Mouse (Mus musculus): Measurements from ENCODE around the gene Cfap77. TPM values are rescaled to one million over a fixed set of nuclear protein-coding genes. Genes with fewer than 3 reads are reported as not detected.

Cfap77 gene
- polyA plus RNA-seq, 1 experiment = 0.12 TPM

DNA sequence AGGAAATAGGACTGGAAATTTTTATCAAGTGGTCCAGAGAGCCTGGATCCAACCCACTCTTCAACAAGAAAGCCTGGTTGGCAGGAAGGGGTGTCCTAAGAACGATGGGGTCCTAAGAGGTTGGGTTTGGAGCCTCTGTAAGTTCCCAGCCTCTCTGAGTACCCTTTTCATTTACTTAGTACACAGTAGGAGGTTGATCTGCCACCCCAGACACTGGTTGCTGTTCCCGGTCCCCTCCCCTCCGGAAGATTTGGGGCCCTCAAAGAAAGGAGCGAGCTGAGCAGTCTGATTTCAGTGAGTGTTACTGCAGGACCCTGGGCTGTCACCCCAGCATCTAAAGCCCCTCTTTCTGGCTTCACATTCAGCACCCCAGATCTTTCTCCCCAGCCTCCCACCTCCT, 135.9 kb downstream of the Cfap77 start:
- peaks cover 20% of the 10 kb centered on the region for H3K27me3 ChIP-seq (ENCODE audit: control insufficient read depth, insufficient read depth, insufficient read length)
- no peak for TF ChIP-seq MYOD1 (IDR thresholded peaks at IDR 0.05; ENCODE audit: control insufficient read depth, insufficient read length, low read depth)
- TF ChIP-seq USF1 (IDR thresholded peaks at IDR 0.05; ENCODE audit: low read depth) = no peak
- no peak for TF ChIP-seq MYOG (IDR thresholded peaks at IDR 0.05; ENCODE audit: control insufficient read depth, extremely low read depth, insufficient read length)
- TF ChIP-seq CTCF (IDR thresholded peaks at IDR 0.05; ENCODE audit: control insufficient read depth, insufficient read depth, insufficient read length) = no peak
- TF ChIP-seq MAX (IDR thresholded peaks at IDR 0.05) = no peak
- TF ChIP-seq CEBPB (IDR thresholded peaks at IDR 0.05; ENCODE audit: low read depth) = no peak
- no peak for TF ChIP-seq FOSL1 (IDR thresholded peaks at IDR 0.05; ENCODE audit: insufficient read depth, low read length, poor library complexity, severe bottlenecking)
- H3K79me3 ChIP-seq (ENCODE audit: low read depth) = no peaks in the 10 kb centered on the region

DNA sequence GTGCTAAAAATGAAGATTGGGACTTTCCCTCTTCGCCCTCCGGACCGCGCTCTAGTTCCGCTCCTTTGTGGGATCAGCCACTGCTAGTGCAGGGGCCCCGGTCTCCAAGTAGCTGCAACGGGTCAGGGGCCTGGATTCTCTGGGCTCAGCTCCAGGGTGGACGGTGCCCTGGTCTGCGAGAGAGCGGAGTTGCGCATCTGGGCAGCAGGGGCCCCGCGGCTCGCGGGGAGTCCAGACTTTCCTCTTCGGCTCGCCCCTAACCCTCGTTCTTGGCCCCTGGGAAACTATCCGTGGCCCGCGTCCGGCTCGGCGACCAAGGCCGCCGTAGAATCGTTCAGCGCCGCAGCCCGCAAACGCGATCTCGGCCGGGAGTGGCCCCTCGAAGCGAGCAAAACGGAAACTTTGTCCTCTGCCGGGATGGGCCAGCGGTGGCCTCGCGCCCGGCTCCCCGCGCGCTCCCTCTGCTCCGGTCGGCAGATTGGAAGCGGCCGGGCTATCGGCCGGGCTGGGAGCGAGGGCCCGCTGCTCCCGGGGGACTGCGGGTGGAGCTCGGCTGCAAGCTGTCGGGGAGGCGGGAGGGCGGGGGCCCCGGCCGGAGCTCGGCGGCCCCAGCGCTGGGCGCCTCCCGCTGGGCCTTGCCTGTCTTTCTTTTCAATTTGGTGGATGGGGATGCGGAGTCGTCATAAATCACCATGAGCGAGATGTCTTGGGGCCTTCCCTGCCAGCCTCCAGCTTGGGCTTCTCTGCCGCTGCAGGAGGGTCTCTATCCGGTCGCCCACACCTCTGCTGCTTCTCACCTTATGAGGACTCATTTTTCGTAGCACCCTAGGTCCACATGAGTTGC, 137.1 kb downstream of the Cfap77 start:
- H3K36me3 ChIP-seq (ENCODE audit: control insufficient read depth, insufficient read depth) = no peaks in the 10 kb centered on the region
- H3K4me3 ChIP-seq (ENCODE audit: insufficient read depth, poor library complexity, severe bottlenecking) = no peak overlapping the region
- peaks cover 16% of the 10 kb centered on the region for H3K27me3 ChIP-seq (ENCODE audit: control insufficient read depth, insufficient read depth, insufficient read length)
- TF ChIP-seq CTCF (IDR thresholded peaks at IDR 0.05; ENCODE audit: control insufficient read depth, insufficient read depth, insufficient read length) = no peak
- no peak for TF ChIP-seq FOSL1 (IDR thresholded peaks at IDR 0.05; ENCODE audit: insufficient read depth, low read length, poor library complexity, severe bottlenecking)
- no peak for TF ChIP-seq MYOD1 (IDR thresholded peaks at IDR 0.05; ENCODE audit: control insufficient read depth, insufficient read length, low read depth)
- TF ChIP-seq CEBPB (IDR thresholded peaks at IDR 0.05; ENCODE audit: low read depth) = no peak
- TF ChIP-seq USF1 (IDR thresholded peaks at IDR 0.05; ENCODE audit: low read depth) = no peak
- no peak for TF ChIP-seq MYOG (IDR thresholded peaks at IDR 0.05; ENCODE audit: control insufficient read depth, extremely low read depth, insufficient read length)
- no peak for TF ChIP-seq MAX (IDR thresholded peaks at IDR 0.05)
- H3ac ChIP-seq (ENCODE audit: control insufficient read depth, insufficient read length, low read depth) = no peak overlapping the region
- H3K79me3 ChIP-seq (ENCODE audit: low read depth) = no peaks in the 10 kb centered on the region
- H3K79me2 ChIP-seq (ENCODE audit: control insufficient read depth, insufficient read depth) = no peaks in the 10 kb centered on the region

More for the DNA sequence above, 135.9 kb downstream of the Cfap77 start:
- H3K79me2 ChIP-seq (ENCODE audit: control insufficient read depth, insufficient read depth) = no peaks in the 10 kb centered on the region
- no peak overlapping the region for H3ac ChIP-seq (ENCODE audit: control insufficient read depth, insufficient read length, low read depth)
- no peak overlapping the region for H3K4me3 ChIP-seq (ENCODE audit: insufficient read depth, poor library complexity, severe bottlenecking)
- no peaks in the 10 kb centered on the region for H3K36me3 ChIP-seq (ENCODE audit: control insufficient read depth, insufficient read depth)

DNA sequence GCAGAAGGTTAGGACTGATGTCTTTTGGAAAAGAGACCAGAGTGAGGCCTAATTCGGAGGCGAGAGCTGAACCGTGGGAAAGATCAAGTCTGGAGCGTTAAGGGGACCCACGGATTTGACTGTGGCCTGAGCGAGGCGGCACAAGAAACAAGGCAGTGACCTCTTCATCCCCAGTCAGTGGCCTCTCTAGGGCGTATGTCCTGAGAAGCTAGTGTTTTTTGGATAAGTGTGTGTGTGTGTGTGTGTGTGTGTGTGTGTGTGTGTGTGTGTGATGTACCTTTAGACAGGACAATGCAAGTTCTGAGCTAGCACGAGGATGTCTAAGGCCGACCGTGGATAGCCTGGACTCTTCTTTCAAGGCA, 137.7 kb downstream of the Cfap77 start:
- Histone ChIP-seq H3K27me3 (ENCODE audit: control insufficient read depth, insufficient read depth, insufficient read length) (peaks cover 12% of the 10 kb centered on the region), H3K4me3 (ENCODE audit: insufficient read depth, poor library complexity, severe bottlenecking) (no peak overlapping the region), H3K79me3 (ENCODE audit: low read depth) (no peaks in the 10 kb centered on the region), H3ac (ENCODE audit: control insufficient read depth, insufficient read length, low read depth) (no peak overlapping the region), H3K36me3 (ENCODE audit: control insufficient read depth, insufficient read depth) (no peaks in the 10 kb centered on the region), H3K79me2 (ENCODE audit: control insufficient read depth, insufficient read depth) (no peaks in the 10 kb centered on the region)
- TF ChIP-seq MYOG (IDR thresholded peaks at IDR 0.05; ENCODE audit: control insufficient read depth, extremely low read depth, insufficient read length) (no peak), FOSL1 (IDR thresholded peaks at IDR 0.05; ENCODE audit: insufficient read depth, low read length, poor library complexity, severe bottlenecking) (no peak), MAX (IDR thresholded peaks at IDR 0.05) (no peak), USF1 (IDR thresholded peaks at IDR 0.05; ENCODE audit: low read depth) (no peak), MYOD1 (IDR thresholded peaks at IDR 0.05; ENCODE audit: control insufficient read depth, insufficient read length, low read depth) (no peak)

DNA sequence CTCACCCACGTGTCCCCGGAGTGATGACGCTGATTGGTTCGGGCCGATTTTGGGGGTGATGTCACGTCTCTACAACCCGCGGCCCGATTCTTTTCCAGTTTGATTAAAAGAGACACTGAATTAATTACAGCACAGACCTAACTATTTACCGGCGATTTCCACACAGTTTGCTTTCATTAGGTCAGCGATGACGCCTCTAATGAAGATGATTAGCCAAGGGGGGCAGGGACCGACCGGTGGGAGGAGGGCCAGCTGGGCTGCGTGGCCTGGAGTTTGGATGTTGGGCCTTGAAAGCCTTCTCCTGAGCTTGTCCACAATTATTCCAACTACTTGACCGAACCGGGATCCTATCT, 138.4 kb downstream of the Cfap77 start, which contains the start of gene Barhl1:
TSS of gene Barhl1 (minus strand) at position 156 of the 353 bp plus-strand sequence.
- H3K79me3 ChIP-seq (ENCODE audit: low read depth) = no peaks in the 10 kb centered on the region
- TF ChIP-seq USF1 (IDR thresholded peaks at IDR 0.05; ENCODE audit: low read depth) = no peak
- no peak for TF ChIP-seq MYOG (IDR thresholded peaks at IDR 0.05; ENCODE audit: control insufficient read depth, extremely low read depth, insufficient read length)
- no peak for TF ChIP-seq MAX (IDR thresholded peaks at IDR 0.05)
- no peak for TF ChIP-seq FOSL1 (IDR thresholded peaks at IDR 0.05; ENCODE audit: insufficient read depth, low read length, poor library complexity, severe bottlenecking)
- TF ChIP-seq CTCF (IDR thresholded peaks at IDR 0.05; ENCODE audit: control insufficient read depth, insufficient read depth, insufficient read length) = no peak
- no peak for TF ChIP-seq CEBPB (IDR thresholded peaks at IDR 0.05; ENCODE audit: low read depth)
- no peak for TF ChIP-seq MYOD1 (IDR thresholded peaks at IDR 0.05; ENCODE audit: control insufficient read depth, insufficient read length, low read depth)
- H3K27me3 ChIP-seq (ENCODE audit: control insufficient read depth, insufficient read depth, insufficient read length) = peaks cover 12% of the 10 kb centered on the region
- no peaks in the 10 kb centered on the region for H3K79me2 ChIP-seq (ENCODE audit: control insufficient read depth, insufficient read depth)
- H3ac ChIP-seq (ENCODE audit: control insufficient read depth, insufficient read length, low read depth) = no peak within 1 kb of the TSS
- H3K36me3 ChIP-seq (ENCODE audit: control insufficient read depth, insufficient read depth) = no peaks in the 10 kb centered on the region
- H3K4me3 ChIP-seq (ENCODE audit: insufficient read depth, poor library complexity, severe bottlenecking) = no peak within 1 kb of the TSS

DNA sequence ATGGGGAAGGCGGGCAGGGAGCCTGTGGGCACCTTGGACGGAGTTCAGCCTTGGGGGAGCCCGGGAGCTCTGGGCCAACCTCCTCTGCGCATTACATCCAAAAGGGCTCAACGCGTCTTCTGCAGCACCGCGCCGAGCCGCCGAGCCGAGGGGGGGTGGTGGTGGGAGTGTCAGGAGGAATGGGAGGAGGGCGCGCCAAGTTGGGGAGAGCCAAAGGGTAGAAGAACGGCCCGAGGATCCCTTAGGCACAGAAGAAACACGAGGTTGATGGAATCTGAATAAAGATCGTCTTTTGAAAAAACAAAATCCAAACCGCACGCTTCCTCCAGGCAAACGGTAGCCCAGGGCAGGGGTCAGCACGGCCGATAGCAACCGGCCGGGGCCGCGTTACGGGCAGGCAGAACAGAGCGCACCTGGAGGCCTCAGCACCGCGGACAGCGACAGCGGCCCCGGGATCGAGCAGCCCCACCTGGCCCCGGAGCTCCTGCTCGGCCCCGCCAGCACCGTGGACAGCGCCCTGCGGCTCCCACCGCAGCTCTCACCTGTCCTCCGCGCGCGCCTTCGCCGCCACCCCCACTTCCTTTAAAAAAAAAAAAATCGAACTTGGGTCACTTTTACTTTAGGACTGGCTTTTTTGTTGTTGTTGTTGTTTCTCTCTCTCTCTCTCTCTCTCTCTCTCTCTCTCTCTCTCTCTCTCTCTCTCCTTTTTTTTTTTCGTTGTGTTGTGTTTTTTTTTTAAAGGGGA, 138.9 kb downstream of the Cfap77 start:
- no peaks in the 10 kb centered on the region for H3K79me2 ChIP-seq (ENCODE audit: control insufficient read depth, insufficient read depth)

More for the DNA sequence above, 138.9 kb downstream of the Cfap77 start:
- H3K36me3 ChIP-seq (ENCODE audit: control insufficient read depth, insufficient read depth) = no peaks in the 10 kb centered on the region
- H3K4me3 ChIP-seq (ENCODE audit: insufficient read depth, poor library complexity, severe bottlenecking) = no peak overlapping the region
- H3K27me3 ChIP-seq (ENCODE audit: control insufficient read depth, insufficient read depth, insufficient read length) = peaks cover 12% of the 10 kb centered on the region
- no peaks in the 10 kb centered on the region for H3K79me3 ChIP-seq (ENCODE audit: low read depth)
- H3ac ChIP-seq (ENCODE audit: control insufficient read depth, insufficient read length, low read depth) = no peak overlapping the region
- TF ChIP-seq CEBPB (IDR thresholded peaks at IDR 0.05; ENCODE audit: low read depth) = no peak
- TF ChIP-seq CTCF (IDR thresholded peaks at IDR 0.05; ENCODE audit: control insufficient read depth, insufficient read depth, insufficient read length) = no peak
- no peak for TF ChIP-seq MYOG (IDR thresholded peaks at IDR 0.05; ENCODE audit: control insufficient read depth, extremely low read depth, insufficient read length)
- TF ChIP-seq MYOD1 (IDR thresholded peaks at IDR 0.05; ENCODE audit: control insufficient read depth, insufficient read length, low read depth) = no peak
- TF ChIP-seq MAX (IDR thresholded peaks at IDR 0.05) = no peak
- TF ChIP-seq FOSL1 (IDR thresholded peaks at IDR 0.05; ENCODE audit: insufficient read depth, low read length, poor library complexity, severe bottlenecking) = no peak
- TF ChIP-seq USF1 (IDR thresholded peaks at IDR 0.05; ENCODE audit: low read depth) = no peak
